ENCODE assay signal across 10 mouse cellular contexts in the genomic region with DNA sequence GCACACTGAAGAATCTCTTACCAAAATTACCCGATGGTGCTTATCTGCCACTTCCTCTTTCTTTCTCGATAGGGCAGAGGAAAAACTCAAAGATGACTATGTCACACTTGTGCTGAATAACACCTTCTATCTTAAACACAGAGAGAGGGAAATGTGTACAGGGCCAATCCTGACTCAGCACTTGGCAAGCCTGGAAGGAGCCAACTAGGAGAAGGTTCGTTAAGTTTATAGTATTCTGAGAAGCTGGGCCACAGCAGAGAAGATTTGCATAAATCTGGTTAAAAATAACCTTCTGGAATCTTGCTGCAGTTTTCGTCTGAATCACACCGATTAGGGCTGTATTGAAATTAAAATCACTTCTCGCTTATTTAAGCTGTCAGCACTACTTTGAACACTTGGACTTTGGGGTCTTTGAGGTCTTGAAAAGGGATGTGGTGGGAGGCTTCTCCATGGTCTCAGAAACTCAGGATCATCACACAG.
A peak's percentile ranks its signal among the peaks of the same experiment; 100 is the strongest.
DNase-seq lines count a peak whose midpoint lies in the region; ATAC-seq lines count a peak whose summit lies in the region.
"Had no signal": no experiment of that assay in that cellular context is flagged by ENCODE, and none has a peak within 500 bp of the region (broad histone marks: within the 10 kb centered on the region; RNA-seq: fewer than 3 reads in every experiment).

No protein-coding gene starts in this region.

- H3K27ac ChIP-seq in heart, embryonic 12.5 days (ENCODE audit: poor library complexity, severe bottlenecking), result no peak overlapping the region

- H3K9ac ChIP-seq in heart, embryonic 12.5 days, result no peak overlapping the region

- intact Hi-C loops in heart, postnatal 14 days (cut with DNase I), result no loop called here

- H3K4me1 ChIP-seq in heart, embryonic 12.5 days (replicated peaks), result no peaks in the 10 kb centered on the region

- WGBS in heart, embryonic 12.5 days, result 54% methylated on average over 6 of the region's 6 CpGs

- peak; percentile 9 to 20 for DNase-seq in layer of hippocampus, adult 18-20 months (ENCODE audit: low spot score in 2 of 2)
- no peak for DNase-seq in layer of hippocampus, adult 9-10 months (ENCODE audit: low spot score)
- peak; percentile 65 for DNase-seq in R1 (ENCODE audit: low read depth, low spot score)
- DNase-seq in kidney, postnatal 10 days, result peak; percentile 65
- DNase-seq in right cerebral cortex, postnatal 25 days, result peak; percentile 53
- no peak for DNase-seq in heart, postnatal 14 days
- no peak for DNase-seq in cerebellum, postnatal 14 days
- DNase-seq: gastrocnemius, postnatal 14 days had no signal

- no peak overlapping the region for H3K4me3 ChIP-seq in heart, embryonic 12.5 days

- H3K9me3 ChIP-seq in heart, embryonic 12.5 days (replicated peaks), result no peaks in the 10 kb centered on the region

- no peak for ATAC-seq in heart, embryonic 12.5 days (ENCODE audit: insufficient number of reproducible peaks, low FRiP score)
- ATAC-seq: lung, postnatal 0 days had no signal

- no peaks in the 10 kb centered on the region for H3K27me3 ChIP-seq in heart, embryonic 12.5 days (replicated peaks)

- H3K36me3 ChIP-seq in heart, embryonic 12.5 days, result no peaks in the 10 kb centered on the region

- no peak overlapping the region for H3K4me2 ChIP-seq in heart, embryonic 12.5 days

Comparison
In these comparisons a context has a peak if more than half of its experiments do, and no peak if none do; other contexts are left out.
1. DNase-seq: peak in layer of hippocampus, adult 18-20 months (2 of 2), R1 (single experiment), kidney, postnatal 10 days (single experiment) and right cerebral cortex, postnatal 25 days (single experiment); none in layer of hippocampus, adult 9-10 months (single experiment), heart, postnatal 14 days (0 of 2) and cerebellum, postnatal 14 days (0 of 2).